Mouse (Mus musculus): ENCODE data around the gene Tmem273. TPM values are rescaled to one million over a fixed set of nuclear protein-coding genes. Genes with fewer than 3 reads are reported as not detected.

Tmem273 gene
- total and polyA plus RNA-seq, 3 experiments, result not detected

- DNase-seq (ENCODE audit: low read depth, low spot score), result no peak
- Histone ChIP-seq H3K9ac (ENCODE audit: control insufficient read depth, low read depth, low read length, poor library complexity, severe bottlenecking) (no peak overlapping the region), H3K79me2 (ENCODE audit: control insufficient read depth, insufficient read depth, low read length, poor library complexity) (no peaks in the 10 kb centered on the region), H3K9me3 (replicated peaks; ENCODE audit: insufficient read depth, low read length) (no peaks in the 10 kb centered on the region), H3K27ac (ENCODE audit: control insufficient read depth, low read depth, low read length) (no peak overlapping the region), H3K4me3 (ENCODE audit: control insufficient read depth in 1 of 2, insufficient read depth in 1 of 2, low read depth in 2 of 2, low read length in 2 of 2) (no peak overlapping the region), H3K27me3 (ENCODE audit: control insufficient read depth in 1 of 2, insufficient read depth in 2 of 2, low read length in 2 of 2) (no peaks in the 10 kb centered on the region), H3K36me3 (ENCODE audit: control insufficient read depth in 1 of 2, insufficient read depth in 2 of 2, low read length in 2 of 2) (no peaks in the 10 kb centered on the region), H3K4me1 (ENCODE audit: control insufficient read depth in 1 of 2, insufficient read depth in 2 of 2, low read length in 2 of 2) (no peaks in the 10 kb centered on the region)
- TF ChIP-seq USF2 (IDR thresholded peaks at IDR 0.05; ENCODE audit: borderline replicate concordance in 1 of 2, insufficient read depth in 1 of 2, low read depth in 1 of 2, low read length in 2 of 2) (no peak), E2F4 (IDR thresholded peaks at IDR 0.05; ENCODE audit: borderline replicate concordance, low read depth, low read length) (no peak), CHD2 (IDR thresholded peaks at IDR 0.05; ENCODE audit: low read length) (no peak), ZKSCAN1 (IDR thresholded peaks at IDR 0.05; ENCODE audit: low read depth, low read length) (no peak)
Measured at GRCm38 (mm10) chr14:32798355-32798754, 12.6 kb downstream of the Tmem273 start.

- Histone ChIP-seq H3K27ac (ENCODE audit: control insufficient read depth, low read depth, low read length) (no peak overlapping the region), H3K4me3 (ENCODE audit: control insufficient read depth in 1 of 2, insufficient read depth in 1 of 2, low read depth in 2 of 2, low read length in 2 of 2) (no peak overlapping the region), H3K27me3 (ENCODE audit: control insufficient read depth in 1 of 2, insufficient read depth in 2 of 2, low read length in 2 of 2) (no peaks in the 10 kb centered on the region), H3K79me2 (ENCODE audit: control insufficient read depth, insufficient read depth, low read length, poor library complexity) (no peaks in the 10 kb centered on the region), H3K9ac (ENCODE audit: control insufficient read depth, low read depth, low read length, poor library complexity, severe bottlenecking) (no peak overlapping the region), H3K36me3 (ENCODE audit: control insufficient read depth in 1 of 2, insufficient read depth in 2 of 2, low read length in 2 of 2) (no peaks in the 10 kb centered on the region), H3K9me3 (replicated peaks; ENCODE audit: insufficient read depth, low read length) (no peaks in the 10 kb centered on the region), H3K4me1 (ENCODE audit: control insufficient read depth in 1 of 2, insufficient read depth in 2 of 2, low read length in 2 of 2) (no peaks in the 10 kb centered on the region)
- no peak for TF ChIP-seq POLR2AphosphoS5 (IDR thresholded peaks at IDR 0.05; ENCODE audit: borderline replicate concordance, low read depth, low read length)
- no peak for TF ChIP-seq EP300 (IDR thresholded peaks at IDR 0.05; ENCODE audit: low read depth in 1 of 2, low read length in 2 of 2)
- TF ChIP-seq CHD2 (IDR thresholded peaks at IDR 0.05; ENCODE audit: low read length), result no peak
- no peak for DNase-seq (ENCODE audit: low read depth, low spot score)
Measured at GRCm38 (mm10) chr14:32800048-32800447, 14.3 kb downstream of the Tmem273 start.

DNA sequence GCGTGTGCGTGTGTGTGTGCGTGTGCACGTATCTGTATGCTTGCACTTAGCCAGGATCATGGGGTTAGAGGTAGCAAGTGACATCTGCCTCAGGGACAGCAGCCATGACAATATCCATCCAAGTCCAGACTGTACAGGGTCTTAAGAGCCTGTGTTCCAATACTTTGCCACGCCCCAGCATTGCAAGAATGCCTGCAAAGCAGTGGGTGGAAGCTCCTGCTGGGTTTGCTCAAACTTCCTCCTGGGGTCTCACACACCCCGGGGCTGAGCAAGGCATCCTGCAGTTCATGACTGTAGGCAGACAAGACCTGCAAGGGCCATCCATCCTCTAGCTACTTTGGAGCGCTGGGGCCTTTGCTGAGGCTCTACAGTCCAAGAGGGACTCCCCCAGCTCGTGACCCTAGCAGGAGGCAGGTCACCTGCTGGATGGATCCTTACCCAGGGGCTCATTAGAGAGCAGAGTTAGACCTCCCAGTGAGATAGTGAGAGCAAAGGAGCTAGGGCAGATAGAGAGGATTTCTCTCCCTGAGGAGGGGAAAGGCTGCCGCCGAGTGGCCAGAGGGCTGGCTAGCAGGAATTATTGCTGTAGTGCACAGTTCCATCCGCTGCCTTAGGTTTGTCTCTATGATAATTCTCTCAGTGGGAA, 15.4 kb downstream of the Tmem273 start:
- no peaks in the 10 kb centered on the region for H3K36me3 ChIP-seq (ENCODE audit: control insufficient read depth in 1 of 2, insufficient read depth in 2 of 2, low read length in 2 of 2)
- H3K79me2 ChIP-seq (ENCODE audit: control insufficient read depth, insufficient read depth, low read length, poor library complexity), result no peaks in the 10 kb centered on the region
- H3K9ac ChIP-seq (ENCODE audit: control insufficient read depth, low read depth, low read length, poor library complexity, severe bottlenecking), result no peak overlapping the region
- H3K4me3 ChIP-seq (ENCODE audit: control insufficient read depth in 1 of 2, insufficient read depth in 1 of 2, low read depth in 2 of 2, low read length in 2 of 2), result no peak overlapping the region
- no peaks in the 10 kb centered on the region for H3K4me1 ChIP-seq (ENCODE audit: control insufficient read depth in 1 of 2, insufficient read depth in 2 of 2, low read length in 2 of 2)
- no peaks in the 10 kb centered on the region for H3K9me3 ChIP-seq (replicated peaks; ENCODE audit: insufficient read depth, low read length)
- no peak overlapping the region for H3K27ac ChIP-seq (ENCODE audit: control insufficient read depth, low read depth, low read length)
- no peak for DNase-seq (ENCODE audit: low read depth, low spot score)
- H3K27me3 ChIP-seq (ENCODE audit: control insufficient read depth in 1 of 2, insufficient read depth in 2 of 2, low read length in 2 of 2), result no peaks in the 10 kb centered on the region
- no peak for TF ChIP-seq RCOR1 (IDR thresholded peaks at IDR 0.05; ENCODE audit: low read depth, low read length)

GRCm38 (mm10) chr14:32801662-32802024, 15.9 kb downstream of the Tmem273 start:
- no peaks in the 10 kb centered on the region for H3K36me3 ChIP-seq (ENCODE audit: control insufficient read depth in 1 of 2, insufficient read depth in 2 of 2, low read length in 2 of 2)
- no peaks in the 10 kb centered on the region for H3K27me3 ChIP-seq (ENCODE audit: control insufficient read depth in 1 of 2, insufficient read depth in 2 of 2, low read length in 2 of 2)
- no peaks in the 10 kb centered on the region for H3K79me2 ChIP-seq (ENCODE audit: control insufficient read depth, insufficient read depth, low read length, poor library complexity)
- H3K4me1 ChIP-seq (ENCODE audit: control insufficient read depth in 1 of 2, insufficient read depth in 2 of 2, low read length in 2 of 2), result no peaks in the 10 kb centered on the region
- no peak for DNase-seq (ENCODE audit: low read depth, low spot score)
- no peak overlapping the region for H3K27ac ChIP-seq (ENCODE audit: control insufficient read depth, low read depth, low read length)
- no peak overlapping the region for H3K9ac ChIP-seq (ENCODE audit: control insufficient read depth, low read depth, low read length, poor library complexity, severe bottlenecking)
- no peak overlapping the region for H3K4me3 ChIP-seq (ENCODE audit: control insufficient read depth in 1 of 2, insufficient read depth in 1 of 2, low read depth in 2 of 2, low read length in 2 of 2)
- no peaks in the 10 kb centered on the region for H3K9me3 ChIP-seq (replicated peaks; ENCODE audit: insufficient read depth, low read length)
- TF ChIP-seq TBP (IDR thresholded peaks at IDR 0.05; ENCODE audit: low read depth, low read length) (no peak), POLR2AphosphoS5 (IDR thresholded peaks at IDR 0.05; ENCODE audit: borderline replicate concordance, low read depth, low read length) (no peak), NRF1 (IDR thresholded peaks at IDR 0.05; ENCODE audit: insufficient read depth, low read depth, low read length, poor library complexity, severe bottlenecking) (no peak), ZMIZ1 (IDR thresholded peaks at IDR 0.05; ENCODE audit: low read depth, low read length) (no peak), ETS1 (IDR thresholded peaks at IDR 0.05; ENCODE audit: low read depth, low read length) (no peak), JUND (IDR thresholded peaks at IDR 0.05; ENCODE audit: low read depth, low read length) (no peak), KAT2A (conservative IDR thresholded peaks at IDR 0.05; ENCODE audit: low read depth, low read length) (no peak), ZKSCAN1 (IDR thresholded peaks at IDR 0.05; ENCODE audit: low read depth, low read length) (no peak), UBTF (IDR thresholded peaks at IDR 0.05; ENCODE audit: borderline replicate concordance, insufficient read depth, low read depth, low read length) (no peak), ZC3H11A (IDR thresholded peaks at IDR 0.05; ENCODE audit: low read depth, low read length) (no peak), RAD21 (IDR thresholded peaks at IDR 0.05; ENCODE audit: low read depth, low read length) (no peak), ELF1 (IDR thresholded peaks at IDR 0.05; ENCODE audit: low read depth, low read length) (no peak), SIN3A (IDR thresholded peaks at IDR 0.05; ENCODE audit: low read length) (no peak), MAZ (IDR thresholded peaks at IDR 0.05; ENCODE audit: low read depth, low read length) (no peak)
